Mouse (Mus musculus) ES-Bruce4 (cell line): ENCODE results near the gene Nr1h3.

ENCODE experiments used
- CTCF ChIP-seq: IDR thresholded peaks from one replicate; pipeline ENCODE4 v1.8.1; 2011; ENCODE audit warnings: low read depth, low read length
- EP300 ChIP-seq: IDR thresholded peaks from 2 replicates; pipeline ENCODE4 v1.6.1; 2011; ENCODE audit warnings: low read depth, low read length; ENCODE audit not compliant: insufficient read depth

DNA sequence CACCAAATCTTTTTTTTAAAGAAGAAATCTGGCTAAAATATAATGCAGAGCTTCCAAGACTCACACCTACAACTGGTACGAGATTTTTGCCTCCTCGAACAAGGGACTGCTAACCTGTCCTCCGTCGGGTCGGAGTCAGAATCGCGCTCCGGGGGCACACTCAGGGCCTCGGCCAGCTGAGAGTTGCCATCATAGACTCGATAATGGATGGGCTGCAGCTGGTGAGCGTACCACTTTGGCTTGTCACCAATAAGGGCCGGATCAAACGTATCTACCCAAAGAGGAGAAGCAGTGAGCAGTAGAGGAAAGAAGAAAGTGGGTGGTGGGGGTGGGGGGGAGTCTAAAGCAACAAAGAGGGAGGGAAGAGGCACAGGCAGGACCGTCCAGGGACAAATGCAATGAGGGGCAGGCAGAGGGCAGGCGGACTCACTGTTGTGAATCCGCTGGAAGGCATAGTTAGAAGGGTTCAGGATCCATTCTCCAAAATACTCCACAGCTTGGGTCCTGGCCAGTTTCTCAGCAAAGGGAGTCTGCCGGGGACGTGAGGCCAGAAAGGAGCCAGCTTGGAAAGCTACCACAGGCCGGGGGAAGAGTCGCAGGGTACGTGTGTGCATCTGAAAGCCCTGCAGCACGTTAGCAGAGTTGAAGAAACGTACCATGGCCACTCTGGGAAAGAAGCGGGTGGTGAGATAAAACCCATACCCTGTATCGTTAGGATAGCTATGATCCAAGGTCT, 32.9 kb downstream of the Nr1h3 start:
- TF ChIP-seq CTCF = no peak
- no peak for TF ChIP-seq EP300
